Mouse (Mus musculus) mouse trophoblast stem cell (cell line): ENCODE data around the gene Hdac7.

Source experiments
- in situ Hi-C, 2 experiments: fragments of 300-500 bp; cut with MseI, MboI; formaldehyde crosslinking; loops; 2 replicates in 1 of 2; 3 replicates in 1 of 2; pipeline ENCODE4 v1.15.1; 2025

Hdac7 gene

DNA sequence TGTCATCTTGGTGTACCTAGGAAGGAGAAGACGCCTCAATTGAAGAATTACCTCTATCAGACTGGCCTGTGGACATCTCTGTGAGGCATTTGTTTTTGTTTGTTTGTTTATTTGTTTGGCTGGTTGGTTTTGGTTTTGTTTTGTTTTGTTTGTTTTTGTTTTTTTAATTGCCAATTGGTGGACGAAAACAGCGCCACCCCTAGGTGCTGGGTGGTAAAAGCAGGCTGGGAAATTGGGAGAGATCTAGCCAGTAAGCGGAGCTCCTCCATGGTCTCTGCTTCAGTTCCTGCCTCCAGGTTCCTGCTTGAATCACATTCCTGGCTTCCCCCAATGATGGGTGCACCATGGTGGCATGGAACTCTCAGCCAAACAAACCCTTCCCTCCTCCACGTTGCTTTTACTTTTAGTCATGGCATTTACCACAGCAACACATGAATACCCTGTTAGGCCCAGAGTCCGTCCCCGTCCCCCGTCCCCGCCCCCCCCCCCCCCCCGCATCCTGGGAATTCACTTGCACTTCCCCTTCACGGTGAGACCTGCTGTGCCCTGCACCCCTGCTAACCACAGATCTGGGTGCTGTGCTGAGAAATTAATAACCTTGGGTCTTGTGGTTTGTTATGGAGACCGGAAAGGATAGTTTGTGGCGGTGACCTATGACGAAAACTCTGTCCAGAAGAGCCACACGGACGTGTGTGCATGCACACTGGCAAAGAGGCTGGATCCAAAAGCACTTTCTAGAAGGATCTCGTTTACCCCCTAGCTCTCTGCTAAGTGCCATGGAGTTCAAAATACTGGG is 27.9 kb downstream of the Hdac7 start:
- in situ Hi-C loops = no loop called here

DNA sequence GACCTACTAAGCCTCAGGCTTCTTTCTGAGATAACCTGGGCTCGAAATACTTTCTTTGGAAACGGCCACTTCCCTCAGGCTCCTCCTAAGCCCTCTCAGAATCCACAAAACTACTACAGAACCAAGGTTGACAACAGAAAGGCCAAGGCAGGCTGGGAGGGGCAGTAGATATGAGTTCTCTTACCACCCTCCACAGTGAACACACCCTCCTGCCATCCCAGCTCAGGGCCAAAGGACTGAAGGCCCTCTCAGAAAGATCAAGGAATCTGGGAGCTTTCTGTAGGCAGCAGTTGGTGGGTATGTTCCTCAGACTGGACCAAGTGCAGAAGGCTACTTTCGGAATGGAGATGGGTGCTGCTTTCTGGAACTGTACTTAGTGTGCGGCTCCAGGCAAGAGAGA is 29.0 kb downstream of the Hdac7 start:
- in situ Hi-C loops = no loop called here

- in situ Hi-C loops = no loop called here
Observed at GRCm38 (mm10) chr15:97814703-97815102, 29.6 kb downstream of the Hdac7 start.

- in situ Hi-C loops = no loop called here
Observed at GRCm38 (mm10) chr15:97813452-97814204, 30.7 kb downstream of the Hdac7 start.

DNA sequence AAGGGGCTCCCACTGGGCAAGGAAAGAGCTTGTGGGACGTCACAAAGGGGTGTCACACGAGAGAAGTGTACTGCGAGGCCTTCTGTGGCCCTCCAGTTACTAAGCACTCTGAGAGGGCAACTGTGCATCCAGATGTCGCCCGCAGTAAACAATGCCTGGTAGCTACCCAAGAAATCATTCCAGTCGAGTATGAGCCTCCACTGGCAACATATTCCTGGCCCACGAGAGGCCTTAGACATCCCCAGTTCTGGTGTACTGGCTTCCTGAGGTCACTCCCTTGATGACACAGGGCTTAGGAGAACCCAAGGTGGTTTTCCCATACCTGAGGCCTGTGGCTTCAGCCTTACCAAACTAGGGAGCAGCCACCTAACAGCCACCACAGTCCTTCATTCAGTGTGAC is 31.4 kb downstream of the Hdac7 start:
- in situ Hi-C loops = no loop called here

GRCm38 (mm10) chr15:97812126-97812525 is 32.2 kb downstream of the Hdac7 start:
- in situ Hi-C loops = no loop called here

DNA sequence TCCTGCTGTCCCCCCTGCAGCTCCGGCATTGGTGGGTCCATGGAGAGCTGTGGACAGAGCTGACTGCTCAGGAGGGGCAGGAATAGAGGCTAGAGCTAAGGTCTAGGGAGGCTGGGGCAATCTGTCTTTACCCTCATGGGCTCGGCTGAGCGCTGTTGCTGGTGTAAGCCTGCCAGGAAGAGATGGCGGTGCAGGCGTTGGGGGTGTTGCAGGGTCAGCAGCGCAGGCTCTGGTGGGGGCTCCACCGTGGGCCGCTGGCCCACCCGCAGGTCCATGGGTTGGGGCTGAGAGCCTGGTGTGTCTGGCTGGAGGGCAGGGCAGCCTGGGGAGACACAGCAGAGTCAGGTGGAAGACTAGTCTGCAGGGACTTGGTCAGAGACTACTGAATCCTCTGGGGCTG is 33.0 kb downstream of the Hdac7 start:
- in situ Hi-C loops = no loop called here

- in situ Hi-C loops = no loop called here
Observed at GRCm38 (mm10) chr15:97810399-97810798, 33.9 kb downstream of the Hdac7 start.

DNA sequence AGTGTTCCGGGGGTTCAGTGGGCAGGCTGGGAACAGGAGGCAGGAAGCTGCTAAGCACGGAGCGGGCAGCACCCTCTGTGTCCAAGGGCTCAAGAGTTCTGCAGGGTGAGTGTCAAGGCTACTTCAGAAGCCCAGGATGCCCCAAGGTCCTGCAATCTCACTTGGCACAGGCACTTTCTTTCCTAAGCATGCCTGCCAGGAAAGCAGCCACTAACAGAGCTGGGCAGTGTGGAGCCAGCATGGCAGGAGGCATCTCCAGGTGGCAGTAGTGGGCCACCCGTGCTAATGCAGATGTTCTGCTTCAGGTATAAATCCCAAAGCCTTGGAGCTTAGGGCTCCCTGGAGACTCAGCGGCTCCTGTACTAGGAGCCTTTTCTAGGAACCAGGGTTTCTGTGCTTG is 34.4 kb downstream of the Hdac7 start:
- in situ Hi-C loops = no loop called here

DNA sequence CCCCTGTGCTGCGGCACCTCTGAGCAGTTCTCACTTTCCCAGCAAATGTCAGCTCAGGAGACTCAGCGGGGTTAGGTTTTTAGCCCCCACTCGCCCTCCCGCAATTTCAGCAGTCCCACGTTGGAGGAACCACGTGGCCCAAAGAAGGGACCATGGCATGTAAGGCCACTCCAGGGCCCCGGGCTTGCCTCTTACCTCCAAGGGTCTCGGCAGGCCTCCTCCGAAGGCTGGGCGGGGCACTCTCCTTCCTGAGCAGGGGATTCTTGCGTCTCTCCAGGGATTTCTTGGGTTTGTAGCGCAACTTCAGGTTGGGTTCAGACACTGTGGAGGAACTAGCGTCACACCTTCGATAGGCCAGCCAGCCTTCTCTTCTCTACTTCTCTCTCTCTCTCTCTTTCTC is 35.1 kb downstream of the Hdac7 start:
- in situ Hi-C loops = no loop called here

- in situ Hi-C loops = no loop called here
Observed at GRCm38 (mm10) chr15:97808532-97808931, 35.8 kb downstream of the Hdac7 start.

DNA sequence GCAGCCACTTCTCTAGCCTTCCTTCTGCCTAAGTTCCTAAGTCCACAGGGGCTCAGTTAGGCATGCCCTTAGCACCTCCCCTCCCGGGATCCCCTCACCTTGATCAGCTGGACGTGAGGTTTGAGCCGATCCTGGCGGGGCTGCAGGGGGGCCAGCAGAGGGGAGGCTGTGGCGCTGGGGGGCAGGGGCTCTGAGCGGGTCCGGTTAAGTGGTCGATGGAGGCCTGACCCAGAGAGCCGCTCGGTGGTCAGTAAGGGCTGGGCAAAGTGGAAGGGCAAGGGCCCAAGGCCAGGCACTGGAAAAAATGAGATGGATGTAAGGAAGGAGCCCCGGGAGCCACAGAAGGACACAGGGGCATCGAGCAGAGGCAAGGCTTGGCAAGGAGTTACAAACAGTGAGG is 36.4 kb downstream of the Hdac7 start:
- in situ Hi-C loops = no loop called here

DNA sequence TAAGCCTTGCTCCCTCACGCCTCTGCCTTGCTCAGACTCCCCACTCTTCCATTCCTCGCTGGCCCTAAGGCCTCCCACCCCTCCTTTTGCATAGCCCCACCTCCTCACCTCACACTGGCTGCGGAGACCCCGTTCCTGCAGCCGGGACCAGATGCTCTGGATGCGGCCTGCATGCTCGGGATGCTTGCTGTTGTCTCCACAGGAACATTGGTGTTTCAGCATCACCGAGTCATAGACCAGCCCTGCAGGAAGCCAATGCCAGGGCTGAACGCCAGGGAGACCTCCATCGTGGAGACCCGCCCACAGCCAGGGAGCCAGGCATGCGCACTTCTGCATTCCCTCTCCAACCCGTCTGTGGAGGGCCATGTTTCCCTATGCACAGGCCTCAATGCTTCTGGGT is 41.7 kb downstream of the Hdac7 start:
- in situ Hi-C loops = no loop called here

DNA sequence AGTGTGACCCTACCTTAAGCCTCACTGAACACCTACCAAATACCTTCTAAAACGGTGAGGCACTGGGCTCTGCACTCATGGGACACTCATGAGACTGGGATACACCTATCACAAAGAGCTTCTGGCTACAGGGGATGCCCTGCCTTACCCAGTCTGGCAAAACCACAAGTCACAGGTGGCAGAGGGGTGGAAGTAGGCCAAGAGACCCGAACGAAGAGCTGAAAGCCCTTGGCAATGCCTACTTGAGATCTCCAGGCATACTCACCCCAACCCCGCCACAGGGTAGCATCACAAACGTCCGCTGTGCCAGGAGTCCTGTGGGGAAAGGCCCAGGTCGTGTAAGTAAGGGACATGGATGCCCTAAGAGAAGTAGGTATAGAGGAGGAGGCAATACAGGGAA is 42.5 kb downstream of the Hdac7 start:
- in situ Hi-C loops = no loop called here

DNA sequence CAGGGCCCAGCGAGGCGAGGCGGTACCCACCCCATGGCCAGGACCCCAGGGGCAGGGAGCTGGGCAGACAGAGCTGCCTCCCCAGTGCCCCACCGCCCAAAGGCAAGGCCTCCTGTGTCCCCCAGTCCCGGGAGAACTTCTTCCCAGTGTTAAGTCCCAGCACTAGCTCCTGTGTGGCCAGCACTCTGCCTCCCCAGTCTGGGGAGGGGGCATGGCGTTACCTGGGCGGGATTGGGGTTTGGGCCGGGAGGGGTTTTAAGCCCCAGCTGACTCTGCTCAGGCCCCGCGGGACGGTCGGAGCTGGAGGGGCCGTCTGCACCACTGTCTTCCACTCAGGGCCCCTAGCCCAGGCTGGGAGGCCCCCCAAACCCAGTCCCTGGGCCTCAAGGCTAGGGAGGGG is 43.4 kb downstream of the Hdac7 start:
- in situ Hi-C loops = no loop called here

- in situ Hi-C loops = no loop called here
Observed at GRCm38 (mm10) chr15:97799446-97799845, 44.9 kb downstream of the Hdac7 start.

DNA sequence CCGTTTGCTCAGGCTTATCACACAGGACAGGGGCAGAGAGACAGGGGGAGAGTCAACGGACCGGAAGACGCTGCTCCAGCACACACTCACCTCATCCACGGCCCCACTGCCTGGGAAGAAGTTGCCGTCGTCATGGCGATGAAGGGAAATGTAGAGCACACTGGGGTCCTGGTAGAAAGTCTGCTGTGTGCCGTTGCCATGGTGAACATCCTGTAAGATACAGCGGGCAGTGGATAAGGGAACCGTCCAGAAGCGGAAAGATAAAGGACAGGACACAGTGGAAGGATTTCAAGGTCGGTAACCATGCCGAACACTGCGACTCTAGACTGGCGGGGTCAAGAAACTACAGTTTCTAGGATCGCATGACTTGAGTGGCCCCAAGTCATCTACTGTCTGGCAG is 46.2 kb downstream of the Hdac7 start:
- in situ Hi-C loops = no loop called here

GRCm38 (mm10) chr15:97796674-97797310 is 47.5 kb downstream of the Hdac7 start:
- in situ Hi-C loops = no loop called here

GRCm38 (mm10) chr15:97795559-97796235 is 48.6 kb downstream of the Hdac7 start:
- in situ Hi-C loops = no loop called here

GRCm38 (mm10) chr15:97794268-97794667 is 50.0 kb downstream of the Hdac7 start:
- in situ Hi-C loops = no loop called here

GRCm38 (mm10) chr15:97793386-97794153 is 50.7 kb downstream of the Hdac7 start:
- in situ Hi-C loops = no loop called here
